Mouse (Mus musculus) cortical plate, adult 2 months (tissue): ENCODE results near the gene Fam104a. TPM values are rescaled to one million over a fixed set of nuclear protein-coding genes. Genes with fewer than 3 reads are reported as not detected.

ENCODE experiments used
- H3K27ac ChIP-seq: fragments of 200-500 bp; 2 replicates; pipeline ENCODE4 v1.5.1; 2012; ENCODE audit warnings: low read length, control low read depth, inconsistent platforms; ENCODE audit not compliant: insufficient read depth
- H3K4me1 ChIP-seq: fragments of 200-500 bp; 2 replicates; pipeline ENCODE4 v1.6.1; 2011; ENCODE audit warnings: low read length; ENCODE audit not compliant: control insufficient read depth, insufficient read depth
- H3K4me3 ChIP-seq: fragments of 200-500 bp; 2 replicates; pipeline ENCODE4 v1.5.1; 2011; ENCODE audit warnings: mild to moderate bottlenecking, low read length, control low read depth; ENCODE audit not compliant: insufficient read depth
- CTCF ChIP-seq: fragments of 200-500 bp; IDR thresholded peaks from 2 replicates; pipeline ENCODE4 v1.5.1; 2011; ENCODE audit warnings: mild to moderate bottlenecking, control low read depth, low read length; ENCODE audit not compliant: insufficient read depth; ENCODE audit errors: extremely low read depth
- POLR2A ChIP-seq: fragments of 200-500 bp; IDR thresholded peaks from 2 replicates; pipeline ENCODE4 v1.6.1; 2011; ENCODE audit warnings: mild to moderate bottlenecking, low read length, control low read depth; ENCODE audit not compliant: insufficient read depth; ENCODE audit errors: extremely low read depth
- polyA plus RNA-seq: library from polyadenylated mRNA; depleted of rRNA; stranded (reverse); fragments of >200 nt; gene quantifications from 2 replicates; pipeline ENCODE4 v1.2.3, GENCODE M21; 2012; rRNA removed

Fam104a gene
- polyA plus RNA-seq: 28.0 and 28.6 TPM in 2 replicates

DNA sequence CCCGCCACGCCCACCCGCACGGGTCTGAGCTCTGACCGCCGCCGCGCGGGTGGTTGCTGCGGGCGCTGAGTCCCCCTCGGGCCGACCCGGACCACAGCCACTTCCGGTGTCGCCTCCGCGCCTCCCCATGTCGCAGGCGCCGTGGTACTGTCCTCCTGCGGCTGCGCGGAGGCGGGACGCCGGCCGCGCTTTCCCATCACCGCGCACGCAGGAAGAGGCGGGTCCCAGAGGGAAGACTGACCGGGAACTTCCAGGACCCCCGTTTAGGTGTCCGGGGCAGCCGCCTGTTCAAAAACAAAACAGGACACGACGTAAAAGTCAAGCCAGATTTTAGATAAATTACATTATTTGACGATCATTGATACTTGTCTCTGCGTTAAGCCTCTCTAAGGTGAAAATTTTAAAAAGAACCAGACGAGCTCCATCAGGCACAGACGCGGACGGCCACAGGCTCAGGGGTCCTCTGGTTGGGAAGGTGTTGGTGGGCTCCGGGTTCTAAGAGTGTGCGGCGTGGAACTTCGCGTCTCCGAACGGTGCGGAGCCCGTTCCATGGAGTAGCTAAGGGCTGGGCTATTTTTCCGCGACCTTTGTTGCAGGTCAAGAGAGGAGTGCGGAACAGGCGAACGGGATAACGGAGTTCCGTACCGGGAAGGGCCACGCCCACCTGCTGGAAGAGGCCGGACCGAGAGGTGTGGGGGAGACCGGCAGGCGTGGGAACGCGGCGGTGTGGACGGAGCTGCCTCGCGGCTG lies at the start of gene Fam104a, which contains the start of gene D11Wsu47e:
Fam104a (minus strand) TSS at position 199 of the 750 bp plus-strand sequence.
D11Wsu47e (plus strand) TSS at position 456 of the 750 bp plus-strand sequence.
- peaks cover 2% of the 10 kb centered on the region; the same call in 1 of the 2 replicates for H3K4me1 ChIP-seq
- peak within 1 kb of the TSS; percentile 73 for H3K4me3 ChIP-seq
- no peak for TF ChIP-seq CTCF
- peak; percentile 80 for TF ChIP-seq POLR2A
- peak within 1 kb of the TSS; percentile 92 for H3K27ac ChIP-seq

DNA sequence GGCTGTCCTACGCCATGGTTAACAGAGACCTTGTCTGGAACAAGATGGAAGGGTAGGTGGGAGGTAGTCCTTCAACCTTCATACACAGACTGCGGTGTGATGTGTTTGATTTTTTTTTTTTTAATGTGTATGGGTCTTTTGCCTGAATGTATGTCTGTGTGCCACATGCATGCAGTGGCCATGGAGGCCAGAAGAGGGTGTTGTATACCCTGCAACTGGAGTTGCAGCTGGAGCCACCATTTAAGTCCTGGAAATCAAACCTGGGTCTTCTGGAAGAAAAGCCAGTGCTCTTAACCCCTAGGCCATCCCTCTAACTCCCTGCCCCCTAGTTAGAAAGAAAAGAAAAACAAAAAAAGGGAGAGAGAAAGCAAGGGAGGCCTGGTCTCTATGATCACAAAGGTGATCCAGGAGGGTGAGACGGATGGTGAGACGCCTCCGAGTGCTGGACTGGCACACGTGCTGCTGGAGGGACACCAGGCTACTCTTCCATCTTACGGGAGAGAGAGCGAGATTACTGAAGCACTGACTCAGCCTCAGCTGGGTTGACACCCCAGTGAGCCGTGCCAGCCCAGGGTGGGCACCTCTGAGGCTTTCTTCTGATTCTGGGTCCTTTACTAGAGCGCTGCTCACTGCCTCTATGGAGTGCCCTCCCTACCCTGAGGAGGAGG lies 48.1 kb upstream of the Fam104a start:
- no peak overlapping the region for H3K27ac ChIP-seq
- no peak overlapping the region for H3K4me3 ChIP-seq
- no peaks in the 10 kb centered on the region for H3K4me1 ChIP-seq
- TF ChIP-seq POLR2A (no peak), CTCF (no peak)

DNA sequence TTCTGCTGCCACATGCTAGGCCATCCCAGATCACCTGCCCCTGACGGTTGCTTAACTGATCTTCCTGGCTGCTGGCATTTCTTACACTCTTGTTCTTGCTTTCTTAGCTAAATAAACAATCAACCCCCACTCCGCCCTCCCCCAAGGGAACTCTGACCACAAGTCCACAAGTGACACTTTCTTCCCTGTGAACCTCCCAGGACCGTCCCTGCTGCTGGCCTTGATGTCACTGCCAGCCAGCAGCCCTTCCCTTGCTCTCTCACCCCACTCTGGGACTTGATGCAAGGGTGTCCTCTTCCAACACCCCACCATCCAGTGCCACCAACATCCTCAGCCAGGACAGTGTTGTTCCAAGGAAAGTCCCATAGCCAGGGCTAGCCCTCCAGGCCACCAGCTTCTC lies 46.9 kb upstream of the Fam104a start:
- TF ChIP-seq CTCF (no peak), POLR2A (no peak)
- Histone ChIP-seq H3K27ac (no peak overlapping the region), H3K4me1 (0 out of 2 replicates have a peak, but pooled peaks cover 2% of the 10 kb centered on the region), H3K4me3 (no peak overlapping the region)

DNA sequence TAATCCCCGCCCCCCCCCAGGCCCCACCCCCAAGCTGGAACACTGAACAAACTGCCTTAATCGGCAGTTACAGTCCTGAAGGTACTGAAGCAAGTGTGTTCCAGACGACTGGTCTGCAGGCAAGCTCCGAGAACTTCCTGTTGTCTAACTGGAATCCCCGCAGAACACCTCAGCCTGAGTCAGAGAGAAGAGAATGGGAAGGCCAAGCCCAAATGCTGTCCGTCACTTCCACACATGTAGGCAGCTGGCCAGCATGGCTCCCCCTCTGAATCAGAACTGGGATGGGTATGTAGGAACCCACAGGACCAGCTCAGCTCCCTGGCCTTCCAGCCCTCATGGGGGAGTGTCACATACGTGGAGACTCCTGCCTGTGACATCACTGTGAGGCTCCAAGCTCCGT lies 46.0 kb upstream of the Fam104a start:
- no peak for TF ChIP-seq POLR2A
- no peak for TF ChIP-seq CTCF
- no peak overlapping the region for H3K27ac ChIP-seq
- H3K4me1 ChIP-seq: 0 out of 2 replicates have a peak, but pooled peaks cover 2% of the 10 kb centered on the region
- H3K4me3 ChIP-seq: no peak overlapping the region

DNA sequence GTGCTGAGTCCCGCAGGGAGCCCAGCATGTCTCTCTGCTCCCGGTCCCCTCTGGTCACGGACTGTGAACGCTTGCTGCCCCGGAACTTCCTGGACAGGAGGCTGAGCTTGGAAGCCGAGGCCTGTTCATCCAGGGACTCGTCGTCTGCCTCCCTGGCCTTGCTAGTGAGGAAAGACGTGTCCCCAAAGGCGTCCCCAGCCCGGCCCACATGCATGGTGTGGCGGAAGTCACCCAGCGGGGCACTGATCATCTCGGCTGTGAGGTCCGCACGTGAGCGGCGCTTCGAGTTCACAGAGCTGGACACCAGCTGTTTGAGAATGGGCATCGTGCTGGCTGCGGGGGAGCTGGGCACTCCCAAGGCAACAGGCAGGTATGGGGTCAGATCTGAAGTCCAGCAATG lies 45.3 kb upstream of the Fam104a start:
- H3K4me1 ChIP-seq: 0 out of 2 replicates have a peak, but pooled peaks cover 2% of the 10 kb centered on the region
- no peak overlapping the region for H3K4me3 ChIP-seq
- TF ChIP-seq POLR2A: no peak
- no peak for TF ChIP-seq CTCF
- H3K27ac ChIP-seq: no peak overlapping the region

DNA sequence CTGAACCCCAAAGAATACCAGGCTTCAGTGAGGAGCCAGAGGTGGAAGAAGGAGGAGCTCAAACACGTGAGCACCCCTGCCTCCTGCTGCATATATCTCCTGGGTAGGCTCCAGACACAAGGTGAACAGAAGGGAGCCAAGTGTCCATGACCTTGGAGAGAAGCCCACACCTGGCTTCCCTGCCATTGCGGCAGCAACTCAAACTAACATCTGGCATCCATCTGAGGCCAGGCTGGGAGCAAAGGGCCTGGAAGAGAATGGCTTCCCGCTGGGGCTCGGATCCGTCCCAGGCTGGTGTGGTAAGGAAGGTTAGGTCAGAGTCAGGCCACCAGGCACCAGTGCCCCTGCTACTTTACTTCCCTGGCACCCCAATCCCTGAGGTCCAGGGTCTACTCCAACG lies 44.0 kb upstream of the Fam104a start:
- H3K27ac ChIP-seq: no peak overlapping the region
- 0 out of 2 replicates have a peak, but pooled peaks cover 2% of the 10 kb centered on the region for H3K4me1 ChIP-seq
- no peak overlapping the region for H3K4me3 ChIP-seq
- TF ChIP-seq CTCF: no peak
- TF ChIP-seq POLR2A: no peak

DNA sequence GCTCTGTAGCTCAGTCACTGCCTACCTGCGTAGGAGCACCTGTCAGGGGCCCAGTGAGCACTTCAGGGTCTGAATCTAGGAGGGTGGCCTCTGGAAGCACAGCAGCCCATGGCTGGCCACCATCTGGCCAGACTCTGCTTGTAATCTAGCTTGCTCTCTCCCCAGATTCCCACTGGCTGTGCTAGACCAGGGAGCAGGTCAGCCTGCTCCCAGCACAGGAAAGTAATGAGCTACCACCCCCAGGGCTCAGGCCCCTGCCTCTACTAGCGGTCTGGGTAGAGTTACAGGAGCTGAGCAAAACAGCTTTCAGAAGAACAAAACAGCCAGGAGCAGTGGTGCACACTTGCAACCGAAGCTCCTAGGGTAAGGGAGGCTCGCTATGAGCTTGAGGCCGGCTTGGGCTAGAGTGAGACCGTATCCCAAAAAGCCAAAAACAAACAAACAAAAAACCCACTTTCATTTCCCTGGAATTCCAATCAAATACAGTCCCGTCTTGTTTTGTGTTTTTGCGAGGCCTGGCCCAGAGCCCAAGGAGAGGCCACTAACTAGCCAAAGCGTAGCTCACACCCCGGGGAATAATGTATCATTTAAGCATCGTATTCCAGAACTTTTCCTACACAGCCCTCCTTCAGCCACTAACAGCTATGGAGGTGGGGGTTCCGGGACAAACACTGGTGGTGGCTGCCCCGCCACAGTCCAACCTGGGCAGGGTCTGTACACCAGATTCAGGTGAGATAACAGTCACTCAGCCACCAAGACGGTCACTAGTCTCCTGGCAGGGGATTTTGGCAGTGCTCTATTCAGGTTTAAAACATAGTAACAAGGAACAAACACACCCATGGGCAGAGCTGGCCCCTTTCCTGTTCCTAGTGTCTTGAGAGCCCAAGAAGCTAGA lies 43.3 kb upstream of the Fam104a start:
- TF ChIP-seq POLR2A: no peak
- TF ChIP-seq CTCF: no peak
- Histone ChIP-seq H3K4me3 (no peak overlapping the region), H3K4me1 (0 out of 2 replicates have a peak, but pooled peaks cover 2% of the 10 kb centered on the region), H3K27ac (0 out of 2 replicates have a peak overlapping the region, but pooled peaks have one; percentile 10)

DNA sequence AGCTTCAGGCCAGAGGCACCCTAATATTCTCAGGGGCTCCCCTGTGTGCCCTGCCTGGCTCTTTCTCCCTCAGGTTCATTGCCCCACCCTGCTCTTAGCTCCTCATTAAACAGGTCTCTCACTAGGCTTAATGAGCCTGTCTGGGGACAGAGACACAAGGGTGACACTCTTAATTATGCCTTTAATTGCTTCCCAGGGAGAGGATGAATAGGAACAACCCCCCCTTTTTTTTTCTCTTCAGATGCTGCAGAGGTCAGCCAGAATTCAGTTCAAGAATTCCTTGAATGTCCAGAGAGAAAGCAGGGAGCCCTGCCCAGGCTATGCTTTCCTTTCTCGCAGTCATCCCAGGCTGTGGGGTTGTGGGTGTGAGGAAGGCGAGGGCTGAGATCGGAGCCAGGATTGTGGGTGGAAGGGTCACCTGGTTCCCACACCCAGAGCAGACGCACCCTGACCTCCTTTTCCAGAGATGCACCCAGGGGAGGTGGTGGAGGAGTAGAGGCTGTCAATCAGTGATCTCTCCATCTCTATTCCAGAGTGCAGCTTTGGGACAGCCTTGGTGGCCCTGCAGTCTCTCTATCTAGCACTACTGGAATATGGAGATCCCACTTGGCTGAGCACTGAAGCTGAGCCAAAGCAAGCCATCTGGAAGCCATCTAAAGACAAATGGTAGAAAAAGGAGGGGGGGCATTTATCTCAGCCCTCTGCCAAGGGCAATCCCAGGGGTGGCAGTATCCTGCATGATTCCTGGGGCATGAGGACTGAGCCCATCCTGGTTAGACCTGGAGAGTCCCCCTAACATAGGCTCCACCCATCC lies 41.5 kb upstream of the Fam104a start:
- TF ChIP-seq POLR2A: no peak
- no peak for TF ChIP-seq CTCF
- Histone ChIP-seq H3K27ac (no peak overlapping the region), H3K4me1 (0 out of 2 replicates have a peak, but pooled peaks cover 2% of the 10 kb centered on the region), H3K4me3 (no peak overlapping the region)
